Mouse (Mus musculus) cerebellum, postnatal 4 days (tissue): ENCODE data around the gene Trap1a.
"Not testable (repeated sequence)": the region's sequence is repeated elsewhere in the genome, so short reads cannot be mapped to it uniquely, and the experiment has no call there.

Source experiments
- DNase-seq, 2 experiments: peaks; one replicate each; pipeline ENCODE4 v3.0.0; 2022; ENCODE audit warnings: low spot score in 2 of 2, mixed read lengths in 1 of 2

Gene Trap1a

GRCm38 (mm10) chrX:139333263-139333994 is at the start of gene Trap1a:
Gene Trap1a (plus strand): TSS chrX:139333683.
- DNase-seq: no peak

GRCm38 (mm10) chrX:139293114-139293513 is 40.4 kb upstream of the Trap1a start:
- no peak for DNase-seq

- DNase-seq: no peak
Observed at GRCm38 (mm10) chrX:139295325-139295724, 38.2 kb upstream of the Trap1a start.

- not testable (repeated sequence) for DNase-seq
Observed at GRCm38 (mm10) chrX:139317356-139317755, 16.1 kb upstream of the Trap1a start.

- no peak for DNase-seq
Observed at GRCm38 (mm10) chrX:139332583-139332982, 900 bp upstream of the Trap1a start.

- no peak for DNase-seq
Observed at GRCm38 (mm10) chrX:139334504-139335418, 1.3 kb downstream of the Trap1a start.

GRCm38 (mm10) chrX:139335419-139336074 is 2.1 kb downstream of the Trap1a start:
- no peak for DNase-seq

- no peak for DNase-seq
Observed at GRCm38 (mm10) chrX:139339553-139339952, 6.1 kb downstream of the Trap1a start.

- DNase-seq: no peak
Observed at GRCm38 (mm10) chrX:139341185-139341584, 7.7 kb downstream of the Trap1a start.

GRCm38 (mm10) chrX:139352192-139352772 is 18.8 kb downstream of the Trap1a start:
- no peak for DNase-seq

- DNase-seq: no peak
Observed at GRCm38 (mm10) chrX:139357639-139358260, 24.3 kb downstream of the Trap1a start.

- DNase-seq: no peak
Observed at GRCm38 (mm10) chrX:139358361-139358760, 24.9 kb downstream of the Trap1a start.

GRCm38 (mm10) chrX:139366837-139367528 is 33.5 kb downstream of the Trap1a start:
- no peak for DNase-seq

GRCm38 (mm10) chrX:139367529-139367908 is 34.0 kb downstream of the Trap1a start:
- no peak for DNase-seq

GRCm38 (mm10) chrX:139369122-139369521 is 35.6 kb downstream of the Trap1a start:
- peak in 1 of 2 experiments; percentile 8 for DNase-seq

GRCm38 (mm10) chrX:139372665-139373064 is 39.2 kb downstream of the Trap1a start:
- no peak for DNase-seq
